Mouse (Mus musculus) adipose tissue, adult 10 weeks (tissue): ENCODE data around the gene Ngdn. TPM values are rescaled to one million over a fixed set of nuclear protein-coding genes. Genes with fewer than 3 reads are reported as not detected.

Experiments
- polyA plus RNA-seq: library from polyadenylated mRNA; stranded (reverse); fragments of 350-450 nt; fragmentation: Illumina TruSeq; extraction: RNeasy Lipid Tissue Mini Kit (QIAGEN cat#74804); gene quantifications from one replicate; pipeline ENCODE4 v1.2.3, GENCODE M21; 2014; ENCODE audit warnings: low read depth, low replicate concordance

The Ngdn gene
- 32.8 TPM for polyA plus RNA-seq

GRCm38 (mm10) chr14:55014991-55015766 is at the start of gene Ngdn:
Gene Ngdn (plus strand): TSS chr14:55015454.

GRCm38 (mm10) chr14:54966320-54966977 is 48.8 kb upstream of the Ngdn start, which contains the start of gene Myh6:
Gene Myh6 (minus strand): TSS chr14:54966927.

GRCm38 (mm10) chr14:54976633-54977032 is 38.6 kb upstream of the Ngdn start, which contains the start of gene Gm17428:
Gene Gm17428 (plus strand): TSS chr14:54976933.

GRCm38 (mm10) chr14:54994136-54994868 is 21.0 kb upstream of the Ngdn start, which contains the start of gene Myh7:
Gene Myh7 (minus strand): TSS chr14:54994626.

Other genes with a start within 250 kb of the Ngdn start
- 45.5 TPM for gene Slc7a8, start 233.5 kb upstream of the Ngdn start, polyA plus RNA-seq
- gene Rnf212b, start 201.3 kb upstream of the Ngdn start, polyA plus RNA-seq, result 0.58 TPM
- 8.6 TPM for gene Homez, start 144.5 kb upstream of the Ngdn start, polyA plus RNA-seq
- 28.9 TPM for gene Ppp1r3e, start 137.9 kb upstream of the Ngdn start, polyA plus RNA-seq
- gene Bcl2l2, start 132.1 kb upstream of the Ngdn start, polyA plus RNA-seq, result 68.7 TPM
- 1.2 TPM for gene Gm20521, start 132.0 kb upstream of the Ngdn start, polyA plus RNA-seq
- gene Pabpn1, start 123.0 kb upstream of the Ngdn start, polyA plus RNA-seq, result 308 TPM
- 37.1 TPM for gene Slc22a17, start 102.3 kb upstream of the Ngdn start, polyA plus RNA-seq
- 8.2 TPM for gene Efs, start 89.3 kb upstream of the Ngdn start, polyA plus RNA-seq
- not detected for gene Il25, start 82.8 kb upstream of the Ngdn start, polyA plus RNA-seq
- 0.63 TPM for gene Cmtm5, start 79.2 kb upstream of the Ngdn start, polyA plus RNA-seq
- gene Myh6, start 48.5 kb upstream of the Ngdn start, polyA plus RNA-seq, result not detected
- gene Gm17428, start 38.5 kb upstream of the Ngdn start, polyA plus RNA-seq, result not detected
- gene Myh7, start 20.8 kb upstream of the Ngdn start, polyA plus RNA-seq, result 0.22 TPM
- gene Zfhx2, start 76.9 kb downstream of the Ngdn start, polyA plus RNA-seq, result 2.4 TPM
- 19.8 TPM for gene Thtpa, start 79.3 kb downstream of the Ngdn start, polyA plus RNA-seq
- 12.7 TPM for gene Ap1g2, start 91.1 kb downstream of the Ngdn start, polyA plus RNA-seq
- gene Jph4, start 101.5 kb downstream of the Ngdn start, polyA plus RNA-seq, result 0.51 TPM
- gene Dhrs2, start 206.6 kb downstream of the Ngdn start, polyA plus RNA-seq, result not detected